In genomic region chr9:32181170-32181569, GRCm38 (mm10) we compare ENCODE assay signal across 12 mouse cellular contexts.
"Had no signal": no experiment of that assay in that cellular context is flagged by ENCODE, and none has a peak within 500 bp of the region (broad histone marks: within the 10 kb centered on the region; RNA-seq: fewer than 3 reads in every experiment).

No protein-coding gene starts in this region.

- ATAC-seq: liver, postnatal 0 days; lung, postnatal 0 days; midbrain, embryonic 16.5 days had no signal

- DNase-seq: liver, postnatal 0 days; lung, adult 2 months; lung, postnatal 4 days; midbrain, embryonic 14.5 days; retina, postnatal 1 day; right cerebral cortex, adult 18-20 months; right cerebral cortex, postnatal 14 days; thymus, adult 18-20 months; thymus, postnatal 14 days; thymus, postnatal 36 days had no signal
